Mouse (Mus musculus): ENCODE results near the gene Gm16503.
"Not testable (repeated sequence)": the region's sequence is repeated elsewhere in the genome, so short reads cannot be mapped to it uniquely, and the experiment has no call there.

Gene Gm16503

DNA sequence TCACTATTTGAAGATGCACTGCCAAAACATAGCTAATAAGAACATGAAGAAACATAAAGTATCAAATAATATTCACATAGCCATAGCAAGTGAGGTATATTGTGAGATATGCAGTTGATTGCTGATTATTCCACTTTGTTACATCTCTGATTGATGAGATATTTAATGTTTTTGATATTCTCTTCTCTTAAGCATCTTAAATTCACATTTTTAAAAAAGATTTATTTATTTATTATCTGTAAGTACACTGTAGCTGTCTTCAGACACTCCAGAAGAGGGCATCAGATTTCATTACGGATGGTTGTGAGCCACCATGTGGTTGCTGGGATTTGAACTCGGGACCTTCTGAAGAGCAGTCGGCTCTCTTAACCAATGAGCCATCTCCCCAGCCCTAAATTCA lies at the start of gene Gm16503:
Gene Gm16503 (plus strand): TSS at position 301 of the 400 bp plus-strand sequence.
- not testable (repeated sequence) for DNase-seq (ENCODE audit: low spot score)

DNA sequence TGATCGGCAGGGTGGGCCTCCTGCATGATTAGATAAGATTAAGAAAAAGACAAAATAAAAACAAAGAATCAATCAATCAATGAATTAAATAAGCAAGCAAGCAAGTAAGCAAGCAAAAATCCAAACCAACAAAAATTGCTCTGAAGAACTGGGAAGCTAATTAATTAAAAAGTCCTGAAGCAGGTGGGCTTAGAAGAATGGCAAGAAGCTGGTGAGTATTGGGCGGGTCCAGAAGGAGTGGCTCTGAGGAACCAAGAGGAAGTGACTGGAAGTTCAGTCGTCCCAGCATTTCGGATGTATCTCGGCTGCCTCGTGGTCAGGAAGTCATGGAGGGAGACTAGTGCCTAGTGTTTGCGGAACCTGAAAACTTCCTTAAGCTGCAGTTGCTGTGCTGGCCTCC lies 47.9 kb upstream of the Gm16503 start, which contains the start of gene Zfp982:
Gene Zfp982 (plus strand): TSS at position 301 of the 400 bp plus-strand sequence.
- DNase-seq (ENCODE audit: low spot score), result not testable (repeated sequence)

DNA sequence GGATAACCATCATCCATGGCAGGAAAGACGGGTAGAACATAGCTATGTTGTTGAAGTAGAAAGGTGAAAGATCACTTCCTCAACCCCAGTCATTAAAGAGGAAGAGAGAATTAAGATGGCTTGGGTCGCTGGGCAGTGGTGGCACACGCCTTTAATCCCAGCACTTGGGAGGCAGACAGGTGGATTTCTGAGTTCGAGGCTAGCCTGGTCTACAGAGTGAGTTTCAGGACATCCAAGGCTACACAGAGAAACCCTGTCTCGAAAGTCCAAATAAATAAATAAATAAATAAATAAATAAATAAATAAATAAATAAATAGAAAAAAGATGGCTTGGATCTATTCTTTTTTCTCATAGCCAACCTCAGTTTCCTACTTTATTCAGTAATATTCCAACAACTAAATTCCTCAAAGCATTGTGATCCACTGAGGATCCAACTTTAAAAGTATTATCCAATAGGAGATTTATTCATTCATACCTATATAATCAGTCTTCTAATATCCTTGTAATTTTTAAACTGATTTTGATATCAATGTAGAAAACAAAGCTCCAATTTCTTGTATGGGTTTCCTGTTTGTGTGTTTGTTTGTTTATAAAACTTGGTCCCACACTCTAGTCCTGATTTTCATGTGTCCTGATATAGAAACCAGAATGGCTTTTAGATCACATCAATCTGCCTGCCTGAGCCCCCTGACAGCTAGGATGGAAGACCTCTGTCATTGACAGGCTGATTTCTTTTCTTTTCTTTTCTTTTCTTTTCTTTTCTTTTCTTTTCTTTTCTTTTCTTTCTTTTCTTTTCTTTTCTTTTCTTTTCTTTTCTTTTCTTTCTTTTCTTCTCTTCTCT lies 41.0 kb upstream of the Gm16503 start:
- not testable (repeated sequence) for DNase-seq (ENCODE audit: low spot score)

- no peak for DNase-seq (ENCODE audit: low spot score)
Observed at GRCm38 (mm10) chr4:147509174-147509573, 30.8 kb upstream of the Gm16503 start.

DNA sequence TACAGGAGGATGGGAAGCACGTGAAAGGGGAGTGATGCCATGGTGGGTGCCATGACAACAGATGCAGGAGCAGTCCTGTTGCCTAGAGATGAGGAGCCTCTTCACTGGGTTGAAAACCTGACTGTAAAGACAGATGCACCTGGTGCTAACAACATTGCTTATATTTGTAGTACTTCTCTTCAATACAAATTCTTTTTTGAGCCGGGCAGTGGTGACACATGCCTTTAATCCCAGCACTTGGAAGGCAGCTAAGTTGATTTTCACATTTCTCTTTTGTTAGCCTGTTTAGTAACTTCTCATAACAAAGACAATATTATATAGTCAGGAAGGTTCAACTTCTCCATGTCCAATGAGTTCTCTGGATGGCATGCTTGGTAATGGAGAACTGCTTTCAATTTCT lies 21.0 kb upstream of the Gm16503 start:
- no peak for DNase-seq (ENCODE audit: low spot score)

GRCm38 (mm10) chr4:147520100-147520499 lies 19.9 kb upstream of the Gm16503 start:
- DNase-seq (ENCODE audit: low spot score), result no peak

DNA sequence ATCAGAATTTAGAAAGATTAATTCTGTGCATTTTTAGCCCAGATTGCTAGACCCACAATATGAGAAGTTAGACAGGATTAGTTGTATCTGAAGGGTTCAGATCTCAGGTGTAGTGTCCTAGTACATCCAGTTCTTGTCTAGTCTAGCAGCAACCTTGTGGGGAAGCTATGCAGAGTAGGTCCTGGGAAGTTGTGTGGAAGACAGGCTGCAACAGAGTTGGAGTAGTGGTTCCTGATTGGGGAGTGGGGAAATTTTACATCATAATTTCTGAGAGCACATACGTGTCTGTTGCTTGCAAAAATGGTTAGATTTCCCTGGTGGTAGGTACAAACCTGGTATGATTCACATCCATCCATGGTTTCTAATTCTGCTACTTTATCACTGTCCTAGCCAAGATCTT lies 14.9 kb upstream of the Gm16503 start:
- no peak for DNase-seq (ENCODE audit: low spot score)

DNA sequence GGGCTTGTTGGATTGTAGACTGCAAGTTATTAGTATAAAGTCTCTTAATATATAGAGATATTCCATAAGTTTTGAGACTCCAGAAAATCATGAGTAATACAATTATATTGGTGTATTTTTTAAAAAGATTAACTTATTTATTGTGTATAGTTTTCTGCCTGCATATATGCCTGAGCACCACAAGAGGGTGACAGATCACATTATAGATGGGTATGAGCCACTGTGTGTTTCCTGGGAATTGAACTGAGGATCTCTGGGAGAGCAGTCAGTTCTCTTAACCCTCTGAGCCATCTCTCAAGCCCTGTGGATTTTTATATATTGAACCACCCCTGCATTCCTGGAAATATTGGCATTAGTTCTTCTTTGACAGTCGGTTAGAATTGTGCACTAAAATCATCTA lies 9.7 kb upstream of the Gm16503 start:
- DNase-seq (ENCODE audit: low spot score), result no peak

GRCm38 (mm10) chr4:147535916-147536315 lies 4.1 kb upstream of the Gm16503 start:
- DNase-seq (ENCODE audit: low spot score), result not testable (repeated sequence)

DNA sequence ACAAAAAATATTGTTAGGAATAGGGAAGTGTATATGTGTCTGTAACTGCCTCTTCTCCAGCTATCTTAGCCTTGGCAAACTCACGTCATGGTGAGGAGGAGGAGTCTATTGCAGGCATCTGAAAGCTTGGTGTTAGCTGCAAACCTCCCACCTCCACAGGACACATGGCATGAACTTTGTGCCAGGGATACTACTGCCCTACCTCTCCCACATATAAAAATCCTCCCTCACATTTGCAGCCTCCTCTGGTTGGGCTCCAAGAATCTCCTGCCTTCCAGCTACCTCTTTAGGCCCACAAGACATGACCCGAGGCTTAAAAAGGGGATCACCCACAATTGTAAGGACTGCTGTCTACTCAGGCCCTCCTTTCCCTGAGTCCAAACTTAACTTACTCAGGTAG lies 2.3 kb upstream of the Gm16503 start:
- DNase-seq (ENCODE audit: low spot score), result no peak

DNA sequence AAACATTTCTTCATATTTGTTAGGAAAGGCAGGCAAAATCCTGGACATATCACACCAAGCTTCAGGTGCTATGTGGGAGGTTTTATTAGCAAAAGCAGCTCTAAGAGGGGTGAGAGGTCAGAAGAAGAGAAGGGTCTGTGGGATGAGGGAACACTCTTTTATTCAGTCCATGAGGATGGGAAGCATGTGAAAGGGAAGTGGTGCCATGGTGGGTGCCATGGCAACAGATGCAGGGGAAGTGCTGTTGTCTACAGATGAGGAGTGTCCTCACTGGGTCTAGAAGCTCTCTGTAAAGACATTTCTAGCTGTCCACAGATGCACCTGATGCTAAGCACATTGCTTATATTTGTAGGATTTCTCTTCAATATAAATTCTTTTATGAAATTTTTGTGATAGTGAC lies 1.1 kb downstream of the Gm16503 start:
- no peak for DNase-seq (ENCODE audit: low spot score)

- not testable (repeated sequence) for DNase-seq (ENCODE audit: low spot score)
Observed at GRCm38 (mm10) chr4:147553071-147553470, 13.1 kb downstream of the Gm16503 start, which contains the start of gene Zfp985. TSS of gene Zfp985 (plus strand) at chr4:147553277.

GRCm38 (mm10) chr4:147554361-147554760 lies 14.3 kb downstream of the Gm16503 start:
- DNase-seq (ENCODE audit: low spot score), result not testable (repeated sequence)

GRCm38 (mm10) chr4:147556921-147557320 lies 16.9 kb downstream of the Gm16503 start:
- not testable (repeated sequence) for DNase-seq (ENCODE audit: low spot score)

GRCm38 (mm10) chr4:147558011-147558410 lies 18.0 kb downstream of the Gm16503 start:
- DNase-seq (ENCODE audit: low spot score), result not testable (repeated sequence)

DNA sequence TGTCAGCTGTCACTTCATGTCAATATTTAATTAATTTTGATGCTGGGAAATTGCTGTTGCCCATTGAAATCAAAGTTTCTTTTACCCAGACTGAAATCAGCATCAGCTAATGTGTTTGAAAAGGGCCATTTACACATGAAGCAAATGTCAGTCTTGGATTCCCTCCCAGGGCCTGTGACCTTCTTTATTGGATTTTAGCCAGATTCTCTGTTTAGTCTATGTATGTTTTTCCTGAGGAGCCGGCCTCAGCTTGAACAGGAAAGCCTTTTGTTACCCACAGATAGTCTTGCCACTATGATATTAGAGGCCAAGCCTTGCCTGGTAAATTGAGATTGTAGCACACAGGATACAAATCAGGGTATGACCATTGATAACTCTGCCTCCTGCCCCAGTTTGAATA lies 19.1 kb downstream of the Gm16503 start:
- not testable (repeated sequence) for DNase-seq (ENCODE audit: low spot score)

DNA sequence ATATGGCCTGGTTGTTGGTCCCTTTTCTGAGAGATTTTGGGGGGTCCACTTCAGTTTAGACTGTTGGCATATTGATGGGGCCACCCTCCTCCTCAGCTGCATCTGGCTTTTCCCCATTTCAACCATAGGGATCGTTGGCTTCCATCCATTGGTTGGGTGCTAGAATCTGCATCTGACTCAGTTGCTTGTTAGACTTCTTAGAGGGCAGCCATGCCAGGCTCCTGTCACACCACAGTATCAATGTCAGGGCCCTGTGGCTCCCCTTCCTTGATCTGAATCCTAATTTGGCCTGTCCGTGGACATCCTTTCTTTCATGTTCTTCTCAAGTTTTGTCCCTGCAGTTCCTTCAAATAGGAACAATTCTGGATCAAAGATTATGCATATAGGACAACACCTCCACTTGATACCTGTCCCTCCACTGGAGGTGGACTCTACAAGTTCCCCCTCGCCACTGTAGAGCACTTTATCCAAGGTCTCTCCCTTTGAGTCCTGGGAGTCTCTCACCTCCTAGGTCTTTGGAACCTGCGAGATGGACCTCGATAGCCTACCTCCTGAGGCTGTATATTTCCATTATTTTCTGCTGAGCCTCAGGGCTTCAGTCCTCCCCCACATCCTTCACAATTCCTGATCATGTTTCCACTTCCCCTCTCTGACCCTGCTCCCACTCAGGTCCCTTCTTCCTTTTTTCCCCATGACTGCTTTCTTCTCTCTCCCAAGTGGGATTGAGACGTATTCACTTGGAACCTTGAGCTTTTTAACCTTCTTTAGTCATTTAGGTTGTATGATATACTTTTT lies 25.6 kb downstream of the Gm16503 start:
- DNase-seq (ENCODE audit: low spot score), result no peak

- not testable (repeated sequence) for DNase-seq (ENCODE audit: low spot score)
Observed at GRCm38 (mm10) chr4:147571156-147571555, 31.1 kb downstream of the Gm16503 start.

GRCm38 (mm10) chr4:147579371-147579770 lies 39.4 kb downstream of the Gm16503 start:
- DNase-seq (ENCODE audit: low spot score), result not testable (repeated sequence)

DNA sequence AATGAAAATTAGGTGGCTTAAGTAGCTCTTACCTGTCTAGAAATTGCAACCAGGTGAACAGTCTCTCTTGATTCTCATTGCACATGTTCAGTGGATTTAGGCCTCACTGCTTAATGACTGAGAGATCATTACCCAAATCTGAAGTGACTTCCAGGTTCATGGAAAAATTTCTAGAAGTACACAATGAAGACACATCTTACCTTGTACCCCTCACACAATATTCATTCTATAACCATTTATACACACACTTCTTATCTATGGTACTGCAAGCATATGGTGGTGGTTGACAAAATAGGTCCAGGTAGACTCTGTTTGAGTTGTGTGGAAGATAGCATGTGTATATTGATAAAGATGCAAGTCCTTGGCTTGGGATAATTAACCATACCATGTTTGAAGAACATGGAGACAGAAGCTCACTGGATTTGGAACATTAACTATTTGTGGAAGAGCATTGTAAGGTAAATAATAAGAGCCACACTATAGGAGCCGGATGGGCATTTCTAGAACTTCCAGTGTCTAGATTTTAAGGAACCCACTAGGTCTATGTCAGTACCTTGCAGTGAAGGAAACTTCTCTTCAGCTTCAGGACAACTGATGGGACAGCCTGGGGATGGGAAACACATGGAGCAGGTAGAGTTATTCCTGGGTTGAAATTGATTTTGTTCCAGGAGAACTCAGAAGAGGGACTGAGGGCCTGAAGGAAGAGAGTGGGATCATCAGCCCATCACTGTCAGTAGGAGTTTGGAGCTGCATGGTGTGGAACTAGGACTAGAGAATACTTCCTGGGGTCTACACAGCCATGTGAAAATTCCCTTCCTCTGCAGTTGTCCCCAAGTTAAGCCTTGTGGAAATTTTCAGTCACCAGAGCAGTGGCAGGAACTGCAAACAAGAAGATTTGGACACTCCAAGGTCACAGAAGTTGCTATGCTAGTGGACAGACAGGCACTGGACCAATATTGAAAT lies 46.8 kb downstream of the Gm16503 start:
- DNase-seq (ENCODE audit: low spot score), result no peak

Data from c-Kit-positive CD71-positive TER-119-positive erythroid progenitor cells, embryonic 14.5 days (primary cell).